Mouse (Mus musculus) cerebellum, postnatal 14 days (tissue): ENCODE measurements around the gene Etfb.
A peak's percentile ranks its signal among the peaks of the same experiment; 100 is the strongest.

Source experiments
- DNase-seq, 2 experiments: peaks; one replicate each; pipeline ENCODE4 v3.0.0; 2021; ENCODE audit warnings: mixed read lengths in 2 of 2

The Etfb gene

DNA sequence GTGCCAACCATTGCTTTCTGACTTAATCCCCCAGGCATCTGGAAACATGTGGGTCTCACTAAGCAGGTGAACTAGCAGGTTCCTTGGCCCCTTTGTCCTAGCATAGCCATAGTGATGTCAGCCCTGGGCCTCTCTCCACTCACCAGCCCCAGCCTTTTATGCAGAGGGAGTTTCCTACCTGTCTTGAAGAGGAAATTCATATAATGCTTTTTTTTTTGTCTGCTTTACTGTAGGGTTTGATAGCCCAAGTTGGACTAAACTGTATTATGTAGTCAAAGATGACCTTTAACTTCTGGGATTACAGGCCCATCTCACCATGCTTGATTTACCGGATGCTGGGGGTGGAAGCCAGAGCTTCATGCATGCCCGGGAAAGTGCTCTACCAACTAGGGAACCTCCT is 5.9 kb downstream of the Etfb start:
- no peak for DNase-seq

DNA sequence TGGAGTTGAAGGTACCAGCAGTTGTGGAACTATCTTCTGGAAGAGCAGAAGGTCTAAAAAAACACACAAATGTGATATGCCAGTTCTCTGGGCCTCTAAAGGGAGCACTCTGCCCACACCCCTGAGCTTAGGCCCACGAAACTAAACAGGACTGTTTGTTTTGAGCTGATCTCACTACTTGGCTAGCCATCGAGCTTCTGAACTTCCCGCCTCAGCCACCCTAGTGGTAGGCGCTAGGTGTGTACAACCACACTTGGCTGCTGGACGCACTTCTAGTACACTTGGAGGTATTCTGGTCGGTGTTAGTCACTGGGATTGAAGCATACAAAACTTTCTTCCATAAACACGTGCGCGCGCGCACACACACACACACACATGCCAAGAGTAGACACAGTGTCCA is 7.8 kb downstream of the Etfb start:
- DNase-seq: no peak

DNA sequence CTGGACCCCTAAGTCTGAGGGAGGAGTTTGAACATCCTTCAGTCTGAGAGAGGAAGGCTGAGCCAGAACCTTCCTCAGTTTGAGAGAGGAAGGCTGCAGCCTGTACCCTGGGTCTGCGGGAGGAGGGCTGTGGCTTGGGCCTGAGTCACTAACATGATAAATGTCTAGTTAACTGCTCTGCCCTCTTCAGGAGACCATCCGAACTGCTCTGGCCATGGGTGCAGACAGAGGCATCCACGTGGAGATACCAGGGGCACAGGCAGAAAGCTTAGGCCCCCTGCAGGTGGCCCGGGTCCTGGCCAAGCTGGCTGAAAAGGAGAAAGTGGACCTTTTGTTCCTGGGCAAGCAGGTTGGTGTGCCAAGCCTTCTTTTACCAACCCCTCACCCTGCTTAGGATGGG is 8.7 kb downstream of the Etfb start:
- peak in 1 of 2 experiments; percentile 26 for DNase-seq

DNA sequence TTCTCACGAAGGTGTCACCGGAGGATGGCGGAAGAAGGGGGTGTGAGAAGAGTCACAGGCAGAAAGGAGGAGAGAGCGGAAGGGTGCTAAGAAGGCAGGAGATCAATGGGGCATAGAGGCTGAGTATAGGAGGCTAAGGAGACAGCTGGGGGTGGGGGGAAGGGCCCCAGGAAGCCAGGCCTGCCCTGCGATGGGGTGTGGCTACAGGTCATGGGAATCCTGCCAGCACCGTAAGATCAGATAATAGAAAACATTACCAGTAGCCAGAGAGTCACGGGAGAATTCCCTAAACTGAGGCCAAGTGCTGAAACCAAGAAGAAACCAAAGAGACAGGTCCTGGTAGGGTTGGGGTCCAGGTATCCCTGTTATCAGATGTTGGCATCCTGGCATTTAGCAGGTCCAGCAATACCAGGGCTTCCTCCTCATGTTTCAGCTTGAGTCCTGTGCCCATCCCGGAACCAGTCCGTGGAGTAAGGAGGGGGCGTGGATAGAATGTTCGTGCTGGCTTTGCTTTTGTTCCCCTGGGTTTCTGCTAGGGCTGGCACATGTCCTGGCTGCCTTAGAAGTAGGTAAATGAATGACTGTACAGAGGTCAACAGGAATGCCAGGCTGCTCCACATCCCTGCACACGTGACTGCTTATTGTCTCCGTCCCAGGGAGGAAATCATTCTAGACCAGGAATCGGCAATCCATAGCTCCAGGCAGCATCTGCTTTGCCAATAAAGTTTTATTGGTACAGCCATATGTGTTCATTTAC is 9.9 kb downstream of the Etfb start:
- no peak for DNase-seq

DNA sequence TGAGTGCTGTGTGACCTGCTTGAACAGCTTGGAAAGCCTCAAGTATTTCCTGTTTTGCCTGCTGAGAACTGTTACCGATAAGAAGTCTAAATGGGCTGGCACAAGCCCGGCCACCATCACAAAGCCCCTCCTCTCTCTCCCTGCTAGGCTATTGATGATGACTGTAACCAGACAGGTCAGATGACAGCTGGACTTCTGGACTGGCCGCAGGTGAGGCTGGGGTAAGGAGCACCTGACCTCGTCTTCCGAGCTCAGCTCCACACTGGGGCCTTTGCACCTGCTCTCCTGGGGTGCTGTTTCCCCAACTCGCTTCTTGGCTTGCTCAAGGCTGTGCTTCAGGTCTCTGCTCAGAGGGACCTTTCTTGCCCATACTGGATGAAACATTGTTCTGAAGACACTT is 10.5 kb downstream of the Etfb start:
- DNase-seq: no peak

DNA sequence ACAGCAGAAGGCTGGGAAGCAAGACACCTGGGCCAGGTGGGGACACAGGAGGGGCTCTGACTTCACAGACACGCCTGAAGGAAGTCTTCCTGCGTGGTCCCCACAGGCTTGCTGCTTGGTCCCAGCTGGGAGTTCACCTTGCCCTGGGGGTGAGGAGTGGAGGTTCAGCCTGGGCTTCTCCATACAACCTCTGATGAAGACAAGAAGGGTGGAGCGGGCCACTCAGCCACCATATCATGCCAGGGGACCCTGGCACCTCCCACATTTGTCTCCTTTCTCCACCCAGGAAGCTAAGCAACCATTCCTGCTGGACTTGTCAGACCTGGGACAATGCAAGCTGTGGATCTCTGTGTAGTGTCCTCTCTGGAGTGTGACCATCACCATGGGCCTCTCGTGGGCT is 19.0 kb downstream of the Etfb start, which contains the start of gene Vsig10l:
Gene Vsig10l (plus strand): TSS at position 301 of the 400 bp plus-strand sequence.
- no peak for DNase-seq

DNA sequence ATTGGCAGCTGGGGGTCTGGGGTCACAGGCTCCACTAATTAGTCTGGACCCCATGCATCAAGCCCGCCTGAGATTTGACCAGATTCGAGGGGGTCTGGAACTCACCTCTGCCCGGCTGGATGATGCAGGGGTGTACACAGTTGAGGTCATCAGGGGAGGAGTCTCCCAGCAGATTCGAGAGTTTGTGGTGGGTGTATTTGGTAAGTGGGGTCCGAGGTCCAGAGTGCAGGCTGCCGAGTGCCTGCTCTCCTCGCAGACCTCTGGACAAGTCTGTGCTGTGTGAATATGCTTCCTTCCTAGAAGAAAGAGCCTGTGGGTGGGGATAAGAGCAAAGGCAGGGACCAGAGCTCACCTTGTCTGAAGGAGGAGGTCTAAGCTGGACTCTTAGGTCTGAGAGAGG is 20.1 kb downstream of the Etfb start:
- DNase-seq: no peak

DNA sequence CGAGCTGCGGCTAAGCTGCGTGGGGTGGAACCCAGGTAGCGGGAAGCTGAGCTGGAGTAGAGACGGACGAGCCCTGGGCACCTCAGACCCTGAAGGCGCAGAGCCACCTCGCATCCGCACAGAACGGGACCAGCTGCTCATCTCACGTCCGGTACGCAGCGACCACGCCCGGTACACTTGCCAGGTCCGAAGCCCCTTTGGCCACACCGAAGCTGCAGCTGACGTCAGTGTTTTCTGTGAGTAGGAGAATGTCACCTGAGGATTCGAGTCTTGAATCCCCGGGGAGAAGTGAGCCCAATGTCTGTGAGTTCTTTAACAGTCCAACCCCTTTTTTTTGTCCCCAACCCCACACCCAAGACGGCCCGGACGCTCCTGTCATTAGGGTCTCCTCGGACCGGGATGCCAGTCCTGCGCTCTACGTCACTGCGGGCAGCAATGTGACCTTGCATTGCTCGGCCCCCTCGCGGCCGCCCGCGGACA is 21.0 kb downstream of the Etfb start:
- DNase-seq: no peak

DNA sequence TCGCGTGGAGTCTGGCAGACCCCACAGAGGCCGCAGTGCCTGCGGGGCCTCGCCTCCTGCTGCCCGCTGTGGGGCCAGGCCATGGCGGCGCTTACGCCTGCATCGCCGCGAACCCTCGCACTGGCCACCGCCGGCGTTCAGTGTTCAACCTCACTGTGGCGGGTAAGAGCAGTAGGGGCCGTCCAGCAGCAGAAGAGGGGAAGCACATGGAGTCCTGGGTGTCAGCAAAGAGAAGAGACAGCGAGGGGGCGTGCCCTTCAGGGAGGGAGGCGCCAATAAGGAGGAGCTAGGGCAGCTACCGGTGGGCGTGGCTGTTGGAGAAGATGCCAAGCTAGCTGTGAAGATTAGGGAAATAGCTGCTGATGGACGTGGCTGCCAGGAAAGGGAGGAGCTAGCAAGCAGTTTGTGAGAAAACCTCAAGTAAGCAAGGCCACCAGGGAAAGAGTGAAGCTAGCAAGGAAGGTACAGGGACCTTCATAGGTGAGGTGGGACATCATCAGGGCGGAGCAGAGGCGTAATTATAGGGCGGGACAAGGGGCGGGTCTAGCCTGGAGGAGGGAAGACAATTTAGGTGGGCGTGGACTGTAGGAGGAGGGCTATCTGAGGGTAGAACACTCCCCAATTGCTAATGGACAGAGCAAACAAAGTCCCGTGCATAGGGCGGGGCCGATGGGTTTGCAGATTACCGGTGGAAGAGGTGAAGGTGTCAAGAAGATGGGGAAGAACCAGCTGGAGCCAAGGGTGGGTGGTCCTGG is 21.6 kb downstream of the Etfb start:
- DNase-seq: peak; percentile 77 to 83

DNA sequence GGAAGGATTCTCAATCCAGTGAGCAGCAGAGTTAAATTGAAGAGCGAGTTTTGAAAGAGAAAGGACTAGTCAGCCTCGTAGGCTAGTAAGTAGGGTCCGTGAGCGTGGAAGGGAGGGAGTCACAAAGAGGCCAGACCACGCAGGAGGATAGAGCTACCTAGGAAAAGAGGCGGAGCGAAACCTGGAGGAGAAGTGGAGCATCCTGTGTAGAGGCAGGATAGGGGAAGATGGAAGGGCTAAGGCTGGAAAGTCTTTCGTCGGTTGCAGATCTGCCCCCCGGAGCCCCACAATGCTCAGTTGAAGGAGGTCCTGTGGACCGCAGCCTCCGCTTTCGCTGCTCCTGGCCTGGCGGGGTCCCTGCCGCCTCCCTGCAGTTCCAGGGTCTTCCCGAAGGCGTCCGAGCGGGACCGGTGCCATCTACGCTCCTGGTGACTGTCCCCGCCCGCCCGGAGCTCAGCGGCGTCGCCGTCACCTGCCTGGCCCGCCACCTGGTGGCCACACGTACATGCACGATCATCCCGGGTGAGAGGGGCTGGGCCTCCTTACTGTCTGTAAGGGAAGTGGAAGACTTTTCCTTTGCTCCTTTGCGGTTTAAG is 22.3 kb downstream of the Etfb start:
- DNase-seq: peak; percentile 90 to 96

DNA sequence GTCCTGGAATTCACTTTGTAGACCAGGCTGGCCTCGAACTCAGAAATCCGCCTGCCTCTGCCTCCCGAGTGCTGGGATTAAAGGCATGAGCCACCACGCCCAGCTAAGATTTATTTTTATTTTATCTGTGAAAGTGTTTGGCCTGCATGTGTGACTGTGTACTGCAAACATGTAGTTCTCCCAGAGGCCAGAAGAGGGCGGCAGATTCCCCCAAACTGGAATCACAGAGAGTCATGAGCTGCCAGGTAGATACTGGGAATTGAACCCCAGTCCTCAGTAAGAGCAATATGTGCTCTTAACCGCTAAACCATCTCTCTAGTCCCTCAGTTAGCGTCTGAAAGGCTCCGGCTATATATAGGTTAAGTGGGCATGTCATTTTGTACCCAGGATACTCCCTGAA is 26.5 kb downstream of the Etfb start:
- peak; percentile 52 to 73 for DNase-seq

DNA sequence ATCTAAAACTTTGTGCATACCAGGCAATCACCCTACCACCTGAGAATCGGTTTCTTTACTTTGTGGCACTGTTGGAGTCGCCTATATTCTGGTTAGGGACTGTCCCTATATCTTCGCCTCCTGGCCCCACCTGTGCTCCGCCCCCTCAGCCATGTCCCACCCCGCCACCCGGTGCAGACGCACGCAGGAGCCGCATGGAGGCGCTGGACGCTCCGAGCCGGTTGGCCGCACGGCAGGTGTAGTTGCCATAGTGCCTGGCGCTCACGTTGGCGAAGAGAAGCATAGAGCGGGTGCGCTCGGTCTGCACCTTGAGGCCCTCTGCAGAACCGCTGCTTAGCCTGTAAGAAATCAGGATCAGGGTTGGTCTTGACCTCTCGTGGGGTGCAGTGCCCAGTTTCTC is 31.8 kb downstream of the Etfb start:
- DNase-seq: peak in 1 of 2 experiments; percentile 71

DNA sequence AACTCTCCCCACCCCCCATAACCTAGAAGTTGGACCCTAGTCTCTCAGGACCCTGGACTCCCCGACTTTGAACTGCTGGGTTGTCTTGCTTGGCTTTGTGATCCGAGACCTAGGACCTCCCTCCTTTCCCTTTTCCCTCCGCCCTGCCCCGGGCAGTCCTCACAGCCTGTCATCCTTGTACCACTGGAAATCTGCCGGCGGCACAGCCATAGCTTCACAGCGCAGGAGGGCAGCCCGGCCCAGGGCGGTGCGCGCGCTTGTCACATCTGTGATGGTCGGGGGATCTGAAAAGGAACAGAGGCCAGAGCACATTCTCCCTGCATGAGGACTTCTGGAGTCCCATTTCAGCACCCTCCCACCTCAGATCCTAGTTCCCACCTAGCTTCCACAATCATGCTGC is 32.5 kb downstream of the Etfb start:
- no peak for DNase-seq

DNA sequence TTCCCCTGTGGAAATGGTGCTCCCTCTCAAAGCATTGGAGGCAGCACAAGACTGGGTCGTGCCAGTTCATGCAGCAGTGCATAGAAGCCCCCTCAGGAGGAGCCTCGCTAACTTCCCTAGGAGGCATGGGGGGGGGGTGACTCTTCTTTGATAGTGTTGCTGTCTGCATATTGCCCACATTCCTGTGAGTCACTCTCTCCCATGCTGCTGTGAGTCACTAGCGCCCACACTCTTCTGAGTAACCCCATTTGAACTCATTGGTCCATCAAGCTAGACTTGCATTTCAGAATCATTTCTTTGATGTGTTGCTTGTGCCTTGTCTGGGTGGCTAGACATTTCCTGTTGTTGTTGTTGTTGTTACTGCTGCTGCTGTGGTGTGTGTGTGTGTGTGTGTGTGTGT is 37.3 kb downstream of the Etfb start:
- DNase-seq: no peak

DNA sequence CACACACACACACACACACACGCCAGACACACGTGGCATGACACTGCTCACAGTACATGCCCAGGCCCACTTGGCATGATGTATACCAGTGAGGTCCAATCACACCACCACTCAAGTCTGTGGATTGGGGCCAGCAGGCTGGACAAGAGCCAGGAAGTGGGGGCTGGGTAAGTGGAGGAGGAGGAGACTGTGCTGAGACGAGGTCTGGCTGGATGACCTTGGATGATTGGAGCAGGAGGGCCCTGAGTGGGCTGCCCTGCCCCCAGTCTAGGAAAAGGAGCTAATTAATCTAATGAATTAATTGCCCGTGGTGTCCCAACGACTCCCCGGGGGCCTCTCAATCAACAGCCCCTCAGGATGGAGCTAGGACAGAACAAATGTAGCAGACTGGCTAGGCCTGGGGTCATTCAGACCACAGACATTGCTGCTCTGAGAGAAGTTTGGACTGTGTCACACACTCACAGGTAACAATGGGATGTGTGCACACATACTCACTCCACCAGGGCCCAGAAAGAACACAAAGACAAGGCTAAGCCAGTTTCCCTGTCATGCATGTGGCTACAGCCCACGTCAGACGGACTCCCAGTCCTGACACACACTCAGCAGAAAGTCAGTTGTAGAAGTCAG is 38.3 kb downstream of the Etfb start:
- DNase-seq: peak; percentile 70 to 90

DNA sequence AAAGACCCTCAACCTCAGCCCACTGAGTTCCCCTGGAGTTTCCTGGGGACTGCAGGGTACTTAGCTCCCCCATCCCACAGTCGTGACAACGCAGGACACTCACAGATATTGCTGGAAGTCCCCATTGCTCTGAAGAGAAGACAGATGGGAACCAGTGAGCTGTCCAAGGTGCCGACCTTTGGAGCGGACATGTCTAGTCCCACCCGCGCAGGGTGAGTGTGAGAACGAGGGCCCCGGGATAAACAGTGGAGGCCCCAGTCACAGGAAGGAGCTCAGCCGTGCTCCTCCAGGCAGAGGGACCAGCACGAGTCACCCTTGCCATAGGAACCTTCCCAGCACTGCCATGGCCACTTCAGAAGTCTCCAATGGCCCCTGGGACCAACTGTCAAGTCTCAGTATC is 39.4 kb downstream of the Etfb start:
- DNase-seq: no peak

DNA sequence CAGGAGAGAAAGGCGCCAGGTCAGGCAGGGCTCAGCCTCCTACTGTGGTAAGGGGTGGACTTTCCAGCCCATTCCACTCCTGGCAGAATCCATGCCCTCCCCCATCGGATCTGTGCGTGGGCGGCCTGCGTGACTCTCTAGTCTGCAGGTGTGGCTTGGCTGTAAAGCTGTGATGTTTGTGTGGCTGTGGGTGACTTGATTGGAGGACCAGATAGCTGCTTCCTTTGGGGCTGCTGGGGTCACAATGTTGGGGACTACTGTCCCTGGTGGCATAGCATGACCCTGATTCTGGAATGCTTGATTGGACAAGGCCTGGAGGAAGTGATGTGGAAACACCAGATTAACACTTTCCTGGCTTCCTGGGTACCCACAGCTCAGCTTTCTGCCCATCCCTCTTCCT is 44.8 kb downstream of the Etfb start:
- peak in 1 of 2 experiments; percentile 41 for DNase-seq

DNA sequence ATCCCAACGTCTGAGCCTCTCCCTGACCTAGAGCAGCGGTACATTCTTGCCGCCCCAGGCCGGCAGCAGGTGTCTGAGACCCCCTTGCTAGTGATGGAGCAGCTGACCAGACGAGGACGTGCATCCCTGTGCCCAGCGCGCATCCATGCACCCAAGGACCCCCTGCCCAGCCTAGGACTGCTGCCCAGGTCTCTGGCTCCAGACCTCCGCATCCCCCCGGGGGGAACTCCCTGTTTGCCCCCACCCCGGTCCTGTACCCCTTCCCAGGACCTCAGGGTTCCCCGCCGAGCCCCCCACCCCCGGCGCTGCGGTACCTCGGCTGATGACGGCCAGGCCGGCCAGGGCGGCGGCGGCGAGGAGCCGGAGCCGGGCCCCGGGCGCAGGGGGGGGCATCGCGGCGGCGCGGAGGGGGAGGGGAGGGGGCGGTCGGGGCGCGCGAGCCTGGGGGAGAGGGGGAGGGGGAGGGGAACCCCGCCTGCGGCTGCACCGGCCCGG is 45.8 kb downstream of the Etfb start, which contains the start of gene Iglon5:
Gene Iglon5 (minus strand): TSS at position 445 of the 495 bp plus-strand sequence.
- DNase-seq: peak; percentile 69

DNA sequence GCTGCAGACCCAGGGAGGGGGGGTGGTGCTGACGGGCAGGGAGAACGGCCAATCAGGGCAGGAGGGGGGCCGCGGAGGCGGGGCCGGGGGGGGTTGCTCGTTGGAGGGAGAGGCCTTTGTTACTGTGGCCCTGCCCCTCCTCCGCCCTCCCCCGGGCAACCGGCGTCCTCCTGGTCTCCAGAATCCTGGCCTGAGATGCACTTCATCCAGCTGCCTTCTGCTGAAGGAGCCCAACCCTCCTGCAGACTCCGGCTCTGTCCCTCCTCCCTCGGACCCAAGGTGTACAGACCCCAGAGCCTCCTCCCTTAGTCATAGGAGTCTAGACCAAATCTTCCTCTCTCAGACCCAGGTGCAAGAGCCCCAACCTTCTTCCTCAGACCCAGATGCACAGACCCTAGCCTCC is 46.3 kb downstream of the Etfb start:
- peak; percentile 92 to 94 for DNase-seq

DNA sequence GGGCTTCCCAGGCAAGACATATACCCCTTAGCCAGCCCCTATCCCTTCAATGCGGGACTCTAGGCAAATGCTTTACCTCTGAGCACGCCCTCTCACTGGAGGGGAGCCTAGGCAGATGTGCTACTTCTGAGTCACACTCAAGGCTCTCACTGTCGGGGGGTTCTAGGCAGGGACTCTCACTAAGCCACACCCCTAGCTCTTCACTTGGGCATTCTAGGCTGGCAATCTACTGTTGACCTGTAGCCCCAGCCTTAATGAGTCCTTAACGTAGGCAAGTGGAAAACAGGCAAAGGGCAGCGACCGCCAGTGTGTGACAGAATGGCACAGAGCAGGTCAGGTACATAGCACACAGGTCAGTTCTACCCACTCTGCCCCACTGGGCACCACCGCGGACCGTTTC is 47.0 kb downstream of the Etfb start:
- DNase-seq: no peak

DNA sequence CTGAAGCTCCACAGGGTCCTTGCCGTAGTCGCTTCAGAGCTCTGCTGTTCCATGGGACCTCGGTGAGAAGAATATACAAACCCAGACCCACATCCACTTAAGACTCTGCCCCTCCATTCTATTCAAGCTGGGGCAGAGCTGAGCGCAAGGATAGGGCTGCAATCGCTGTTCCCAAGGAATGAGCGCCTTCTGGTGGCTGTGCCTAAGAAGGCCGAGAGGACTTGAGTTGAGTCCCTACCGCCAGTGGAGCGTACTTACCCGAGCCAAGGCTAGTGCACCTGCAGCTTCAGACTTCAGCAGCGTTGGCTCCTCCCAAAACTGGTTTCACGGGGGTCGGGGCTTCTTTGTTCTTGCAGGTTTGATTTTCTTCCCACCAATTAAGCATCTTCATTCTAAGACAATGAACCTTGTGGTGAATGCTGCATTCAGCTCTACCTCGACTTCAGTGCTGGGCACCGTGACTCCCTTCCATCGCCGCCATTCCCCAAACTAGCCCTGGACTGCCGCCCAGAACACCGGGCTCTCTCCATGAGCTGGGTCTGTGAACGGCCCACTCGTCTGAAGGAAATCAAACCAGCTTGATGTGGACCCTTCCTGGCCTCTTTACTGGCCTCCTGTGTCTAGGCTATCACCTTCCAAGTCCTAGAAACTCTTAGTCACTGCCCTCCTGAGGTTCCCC is 51.6 kb downstream of the Etfb start:
- peak; percentile 85 to 89 for DNase-seq
